Mouse (Mus musculus) activated CD4-positive, CD25-positive, alpha-beta regulatory T cell, adult 4 months (primary cell): ENCODE data around the gene Vti1a. TPM values are rescaled to one million over a fixed set of nuclear protein-coding genes. Genes with fewer than 3 reads are reported as not detected.

Experiments
- ATAC-seq: one replicate; pipeline ENCODE4 v1.8.0; 2017
- polyA plus RNA-seq, 2 experiments: library from polyadenylated mRNA; unstranded; fragments of 100-300 nt; shearing (Covaris generic); gene quantifications; one replicate each; pipeline ENCODE4 v1.2.1; 2017

Vti1a gene
- polyA plus RNA-seq, 2 experiments from 2014 or later, result 26.1 to 32.2 TPM

DNA sequence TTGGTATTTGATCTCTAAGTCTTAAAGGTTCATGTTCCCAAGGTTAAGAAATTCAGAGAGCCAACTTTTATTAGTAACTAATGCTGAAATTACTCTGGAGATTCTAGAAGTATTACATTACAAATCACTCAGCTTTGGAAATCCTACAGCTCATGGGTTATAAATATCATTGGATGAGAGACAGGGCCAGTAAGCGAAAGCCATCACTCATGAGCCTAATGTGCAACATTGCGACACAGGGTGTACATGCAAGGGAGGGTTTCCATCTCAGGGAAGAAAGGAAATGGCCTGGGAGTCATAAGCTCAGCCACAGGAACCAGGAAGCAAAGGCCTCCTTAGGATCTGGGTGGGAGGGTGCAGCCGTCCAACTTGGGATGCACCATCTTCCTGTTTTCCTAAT is 213.9 kb downstream of the Vti1a start:
- no peak for ATAC-seq

DNA sequence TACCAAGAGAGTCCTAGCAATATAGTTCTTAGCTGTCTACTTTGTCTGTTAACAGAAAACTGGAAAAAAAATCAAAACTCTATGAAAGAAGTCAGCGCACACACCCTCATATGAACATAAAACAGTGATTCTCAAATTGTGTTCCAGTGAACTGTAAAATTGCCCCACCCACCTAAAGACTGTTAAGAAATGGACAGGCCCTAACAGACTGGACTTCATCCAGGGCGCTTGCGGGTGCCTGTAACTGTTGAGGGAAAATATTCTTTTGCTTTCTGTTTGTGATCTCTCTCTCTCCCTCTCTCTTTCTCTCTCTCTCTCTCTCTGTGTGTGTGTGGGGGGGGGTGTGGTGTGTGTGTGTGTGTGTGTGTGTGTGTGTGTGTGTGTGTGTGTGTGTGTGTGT is 216.6 kb downstream of the Vti1a start:
- ATAC-seq, result no peak

DNA sequence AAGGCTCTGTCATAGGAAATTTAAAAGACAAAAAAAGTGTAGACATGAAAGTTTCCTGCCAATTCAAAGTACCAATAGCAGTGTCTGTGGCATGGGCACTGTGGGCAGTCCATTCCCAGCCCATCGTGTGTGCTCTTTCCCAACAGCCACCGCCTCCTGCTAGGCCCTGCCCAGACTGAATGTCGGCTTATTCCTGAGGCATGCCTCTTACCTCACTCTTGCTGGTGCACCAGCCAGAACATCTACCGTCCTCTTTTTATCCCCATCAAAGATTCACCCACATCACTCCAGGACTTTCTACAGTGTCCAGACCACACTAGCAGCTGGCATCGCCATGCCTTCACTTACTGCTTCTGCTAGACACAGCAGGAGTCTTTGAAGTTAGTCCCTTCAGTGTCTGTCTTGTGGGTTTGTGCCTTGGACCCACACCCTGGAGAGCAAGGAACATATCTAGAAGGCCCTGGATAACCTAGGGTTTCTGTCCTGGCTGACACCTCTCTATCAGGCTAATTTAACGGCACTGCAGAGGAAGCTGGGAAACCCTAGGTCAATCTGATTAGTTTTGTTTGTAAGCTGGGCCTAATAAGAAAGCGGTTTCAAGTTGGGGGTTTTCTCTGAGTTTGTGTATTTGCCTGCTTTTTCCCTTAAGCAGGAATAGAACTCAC is 220.3 kb downstream of the Vti1a start:
- ATAC-seq, result no peak

DNA sequence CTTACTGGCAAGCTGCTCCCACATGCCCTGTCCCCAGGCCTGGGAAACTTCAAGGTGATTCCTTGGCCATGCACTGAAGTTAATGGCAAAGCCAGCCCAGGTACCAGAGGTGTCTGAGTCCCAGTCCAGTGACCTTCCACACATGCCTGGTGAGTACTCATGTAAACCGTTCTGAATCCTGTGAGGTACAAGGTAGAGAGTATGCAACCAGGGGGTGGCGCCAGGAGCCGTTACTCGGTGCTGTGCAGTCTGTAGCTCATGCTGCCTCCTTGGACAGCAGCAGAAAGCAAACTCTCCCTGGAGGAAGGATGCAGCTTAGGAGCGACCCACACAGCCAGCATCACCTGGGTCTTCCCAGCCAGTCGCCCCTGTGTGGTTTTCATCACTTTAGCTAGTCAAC is 221.6 kb downstream of the Vti1a start:
- no peak for ATAC-seq

DNA sequence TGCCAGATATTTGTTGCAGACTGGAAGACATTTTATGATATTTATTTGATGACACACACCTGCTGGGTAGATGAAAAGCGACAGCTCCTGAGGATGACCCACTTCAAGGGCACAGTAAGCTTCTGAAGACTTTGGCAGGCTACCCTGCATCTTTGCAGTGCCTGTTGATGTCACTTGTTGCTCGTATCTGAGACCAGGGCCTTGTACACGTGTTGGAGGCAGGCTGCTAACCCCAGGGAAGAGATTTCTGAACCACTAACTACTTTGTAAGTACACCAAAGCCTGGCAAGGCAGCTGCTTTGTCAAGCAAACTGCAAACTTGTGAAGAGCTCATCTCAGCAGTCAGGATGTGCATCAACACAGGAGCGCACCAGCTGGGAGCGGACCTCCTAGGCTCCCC is 225.5 kb downstream of the Vti1a start:
- ATAC-seq, result no peak

DNA sequence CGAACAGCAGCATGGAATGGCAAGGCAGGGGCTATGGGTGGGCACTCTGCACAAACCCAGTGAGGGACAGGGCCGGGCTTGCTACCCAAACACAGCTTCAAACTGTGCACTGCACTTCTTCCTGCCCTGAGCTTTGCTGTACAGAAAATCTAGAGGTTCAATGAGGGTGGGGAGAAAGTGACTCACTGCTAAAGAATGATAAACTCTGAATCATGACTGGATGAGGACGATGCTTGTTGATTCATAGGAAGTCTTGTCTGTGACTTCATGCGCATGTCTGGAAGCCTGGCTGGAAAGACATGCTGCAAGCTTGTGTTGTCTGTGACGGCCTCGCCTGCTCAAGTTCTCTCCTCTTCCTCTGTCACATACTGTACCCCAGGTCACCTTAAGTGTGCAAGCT is 226.4 kb downstream of the Vti1a start:
- no peak for ATAC-seq

DNA sequence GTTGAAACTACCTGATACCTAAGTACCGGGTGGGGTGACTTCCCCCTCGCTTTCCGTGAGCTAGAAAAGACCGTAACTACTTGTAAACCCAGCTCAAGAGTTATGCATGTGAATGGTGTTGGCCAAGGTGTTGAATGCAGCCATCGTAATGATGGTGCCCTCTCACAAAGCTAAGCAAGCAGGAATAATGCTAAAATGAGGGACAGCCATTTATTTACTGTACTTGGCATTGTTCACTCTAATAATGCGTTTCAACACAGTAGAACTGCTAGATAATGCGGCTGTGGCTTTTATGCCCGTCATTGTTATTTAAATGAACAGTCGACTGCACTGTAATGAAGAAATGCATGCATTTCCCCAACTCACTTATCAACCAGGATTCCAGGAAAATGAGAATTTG is 227.1 kb downstream of the Vti1a start:
- no peak for ATAC-seq

DNA sequence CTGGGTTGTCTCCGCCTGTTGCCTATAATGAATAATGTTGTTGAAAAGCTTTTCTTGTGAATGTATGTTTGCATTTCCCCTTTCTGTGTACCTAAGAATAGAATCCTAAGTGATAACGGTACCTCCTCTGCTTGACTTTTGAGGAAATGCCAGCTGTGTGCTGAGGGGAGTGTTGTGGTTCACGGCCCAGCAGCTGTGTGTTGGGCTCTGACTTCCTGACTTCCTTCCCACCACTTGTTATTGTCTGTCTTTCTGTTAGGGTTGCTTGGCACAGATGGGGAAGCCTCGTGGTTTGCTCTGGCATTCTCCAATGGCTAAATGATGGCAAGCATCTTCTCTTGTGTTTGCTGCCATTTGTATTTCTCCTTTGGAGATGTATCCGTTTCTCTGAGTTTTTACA is 228.4 kb downstream of the Vti1a start:
- ATAC-seq, result no peak

DNA sequence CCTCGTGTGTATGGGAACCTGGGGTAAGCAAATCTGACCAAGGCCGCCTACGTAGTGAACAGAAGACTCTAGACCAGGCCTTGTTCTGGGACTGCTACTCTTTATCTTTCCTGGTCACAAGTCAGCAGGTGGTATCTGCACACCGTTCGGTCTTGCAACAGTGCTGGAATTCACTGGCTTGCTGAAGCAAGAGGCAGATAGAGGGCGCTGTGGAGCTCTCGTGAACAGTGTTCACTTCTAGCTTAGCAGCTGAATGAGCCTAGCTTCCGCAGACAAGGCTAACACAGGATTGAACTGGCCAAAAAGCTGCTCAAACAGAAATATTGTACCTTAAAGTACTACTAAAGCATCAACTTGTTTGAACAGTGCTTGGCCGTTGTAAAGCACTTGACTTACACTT is 229.4 kb downstream of the Vti1a start:
- no peak for ATAC-seq

DNA sequence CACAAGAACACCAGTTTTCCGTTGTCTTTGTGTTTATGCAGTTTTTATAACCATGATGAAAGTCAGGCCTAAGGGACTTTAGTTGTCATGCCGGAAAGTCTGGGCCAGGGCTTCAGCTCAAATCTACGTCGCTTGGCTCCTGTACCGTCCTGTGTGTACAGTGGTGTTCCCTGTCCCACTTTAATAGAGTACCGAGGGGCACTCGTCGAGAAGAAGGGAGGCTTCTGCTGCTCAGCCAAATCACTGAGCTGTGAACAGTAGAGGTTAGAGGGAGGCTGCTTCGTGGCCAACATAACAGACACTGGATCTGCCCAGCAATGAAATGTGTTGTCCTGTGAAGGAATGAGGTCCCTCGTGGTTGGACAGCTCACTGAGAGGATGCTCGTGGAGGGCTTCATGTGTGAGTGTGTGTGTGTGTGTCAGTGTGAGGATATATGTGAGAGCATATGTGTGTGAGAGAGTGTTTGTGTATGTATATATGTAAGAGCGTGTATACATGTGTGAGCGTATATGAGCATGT is 230.0 kb downstream of the Vti1a start:
- no peak for ATAC-seq

DNA sequence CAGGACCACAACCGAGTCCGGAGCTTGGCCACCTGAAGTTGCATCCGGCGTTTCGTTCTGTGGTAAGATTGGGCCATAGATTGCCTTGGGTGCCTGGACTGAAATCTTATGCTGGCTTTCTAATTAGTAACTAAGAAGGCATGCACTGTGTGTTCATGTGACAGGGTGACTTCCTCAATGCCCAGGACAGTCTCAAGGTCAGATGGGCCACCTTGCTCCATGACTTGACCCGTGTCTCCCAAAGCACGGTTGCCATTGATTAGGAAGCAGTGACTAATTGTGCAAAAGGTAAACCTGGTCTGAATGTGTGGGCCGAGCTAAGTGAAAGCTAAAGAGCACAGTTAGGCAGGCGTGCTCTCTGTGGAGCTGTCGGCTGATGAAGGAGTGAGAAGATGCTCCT is 232.1 kb downstream of the Vti1a start:
- ATAC-seq, result no peak

DNA sequence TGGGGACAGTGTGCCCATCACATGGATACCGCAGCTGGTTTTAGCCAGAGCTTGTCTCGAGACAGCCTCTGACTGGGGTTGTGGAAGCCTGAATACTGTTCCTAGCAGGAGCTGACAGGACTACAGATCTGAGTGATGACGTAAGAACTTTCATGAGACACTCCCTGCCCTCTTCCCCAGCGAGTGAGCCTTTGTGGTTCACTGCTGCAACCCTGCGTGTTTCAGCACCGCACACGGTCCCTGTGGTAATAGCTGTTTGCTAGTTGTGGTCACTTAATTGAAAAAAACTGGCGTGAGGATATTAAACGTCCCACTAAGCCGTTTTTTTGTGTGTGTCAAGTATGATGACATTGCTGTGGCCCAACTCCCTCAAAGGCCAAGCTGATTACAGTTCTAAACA is 232.6 kb downstream of the Vti1a start:
- no peak for ATAC-seq

DNA sequence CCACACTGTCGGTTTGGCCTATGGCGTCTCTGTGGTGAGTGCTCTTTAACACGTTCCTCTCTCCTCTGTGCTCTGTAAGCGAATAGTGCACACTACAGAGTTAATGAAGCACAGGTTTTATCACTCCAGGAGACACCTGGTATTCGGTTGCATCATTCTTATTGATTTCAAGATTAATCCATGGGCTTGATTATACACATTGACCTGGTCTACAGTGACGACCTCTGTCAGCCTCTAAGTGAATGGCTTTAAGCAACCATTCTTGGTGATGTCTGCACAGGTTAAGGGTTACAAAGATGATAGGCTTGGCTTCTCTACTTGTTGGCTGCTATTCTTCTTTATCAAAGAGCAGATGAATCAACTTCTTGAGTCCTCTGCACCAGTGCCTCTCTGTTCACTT is 234.1 kb downstream of the Vti1a start:
- ATAC-seq, result no peak

DNA sequence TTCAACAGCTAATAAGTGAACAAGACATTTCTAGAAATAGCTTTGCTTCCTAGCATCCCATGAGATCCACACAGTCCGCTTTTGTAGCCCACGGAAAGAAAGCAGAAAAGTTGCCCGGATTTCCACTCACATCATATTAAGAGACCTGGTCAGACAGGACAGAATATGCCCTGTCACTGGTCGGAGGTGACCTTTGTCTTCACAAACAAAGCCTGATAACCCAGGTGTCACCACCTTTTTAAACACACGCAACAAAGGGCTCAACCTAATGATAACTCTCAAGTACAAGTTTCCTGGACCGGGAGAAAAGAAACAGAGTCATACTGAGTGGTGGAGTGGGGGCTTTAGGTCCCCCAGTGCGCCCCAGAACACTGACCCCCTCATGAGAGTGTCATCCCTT is 236.2 kb downstream of the Vti1a start:
- no peak for ATAC-seq

DNA sequence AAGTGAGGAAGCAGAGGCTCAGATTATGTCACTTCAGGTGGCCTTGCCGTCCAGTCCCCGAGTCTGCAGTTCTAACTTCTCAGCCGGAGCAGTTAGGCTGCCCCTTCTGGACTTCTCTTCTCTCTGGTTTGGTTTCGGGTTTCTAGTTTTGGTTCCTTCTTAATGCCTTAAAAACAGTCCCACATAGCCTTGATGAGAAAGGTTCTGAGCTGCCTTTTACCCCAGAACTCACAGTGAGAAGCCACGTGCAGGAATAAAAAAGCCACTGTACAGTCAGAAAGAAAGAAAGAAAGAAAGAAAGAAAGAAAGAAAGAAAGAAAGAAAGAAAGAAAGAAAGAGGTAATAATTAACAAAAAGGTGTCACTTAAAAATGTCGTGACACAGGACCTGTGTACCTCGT is 236.8 kb downstream of the Vti1a start:
- ATAC-seq, result no peak

DNA sequence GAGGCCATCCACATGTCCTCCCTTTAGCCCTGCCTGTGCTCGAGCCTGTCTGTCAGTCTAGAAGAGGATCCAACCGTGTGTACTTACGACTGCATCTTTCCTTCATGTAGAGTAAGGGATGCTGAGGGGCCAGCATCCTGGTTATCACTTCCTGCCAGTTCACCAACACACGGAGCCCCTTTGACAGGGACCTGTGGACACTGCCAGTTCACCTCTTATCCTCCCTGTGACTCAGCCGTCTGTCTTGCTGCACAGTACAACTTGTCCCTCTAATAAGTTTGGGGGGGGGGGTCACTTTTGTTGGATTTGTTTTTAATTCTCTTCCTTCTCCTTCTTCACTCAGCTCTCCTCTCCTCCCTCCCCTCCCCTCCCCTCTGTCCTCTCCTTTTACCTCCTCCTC is 238.2 kb downstream of the Vti1a start:
- ATAC-seq, result no peak

DNA sequence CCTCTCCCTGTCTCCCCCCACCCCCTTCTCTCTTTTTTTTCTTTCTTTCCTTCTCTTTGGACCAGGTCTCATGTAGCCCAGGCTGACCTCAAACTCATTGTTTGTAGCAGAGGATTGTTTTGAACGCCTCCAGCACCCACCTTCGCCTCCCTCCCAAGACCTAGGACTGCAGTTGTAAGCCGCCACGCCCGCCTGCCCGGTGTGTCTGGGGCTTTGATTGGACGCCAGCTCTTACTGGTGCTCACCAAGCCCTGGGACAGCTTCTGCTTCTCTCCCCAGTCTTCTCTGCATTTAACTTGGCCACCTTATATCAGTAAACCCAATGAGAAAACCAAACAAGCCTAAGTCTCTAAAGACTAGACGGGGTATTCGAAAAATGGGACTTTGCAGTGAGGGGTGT is 238.6 kb downstream of the Vti1a start:
- ATAC-seq, result no peak

DNA sequence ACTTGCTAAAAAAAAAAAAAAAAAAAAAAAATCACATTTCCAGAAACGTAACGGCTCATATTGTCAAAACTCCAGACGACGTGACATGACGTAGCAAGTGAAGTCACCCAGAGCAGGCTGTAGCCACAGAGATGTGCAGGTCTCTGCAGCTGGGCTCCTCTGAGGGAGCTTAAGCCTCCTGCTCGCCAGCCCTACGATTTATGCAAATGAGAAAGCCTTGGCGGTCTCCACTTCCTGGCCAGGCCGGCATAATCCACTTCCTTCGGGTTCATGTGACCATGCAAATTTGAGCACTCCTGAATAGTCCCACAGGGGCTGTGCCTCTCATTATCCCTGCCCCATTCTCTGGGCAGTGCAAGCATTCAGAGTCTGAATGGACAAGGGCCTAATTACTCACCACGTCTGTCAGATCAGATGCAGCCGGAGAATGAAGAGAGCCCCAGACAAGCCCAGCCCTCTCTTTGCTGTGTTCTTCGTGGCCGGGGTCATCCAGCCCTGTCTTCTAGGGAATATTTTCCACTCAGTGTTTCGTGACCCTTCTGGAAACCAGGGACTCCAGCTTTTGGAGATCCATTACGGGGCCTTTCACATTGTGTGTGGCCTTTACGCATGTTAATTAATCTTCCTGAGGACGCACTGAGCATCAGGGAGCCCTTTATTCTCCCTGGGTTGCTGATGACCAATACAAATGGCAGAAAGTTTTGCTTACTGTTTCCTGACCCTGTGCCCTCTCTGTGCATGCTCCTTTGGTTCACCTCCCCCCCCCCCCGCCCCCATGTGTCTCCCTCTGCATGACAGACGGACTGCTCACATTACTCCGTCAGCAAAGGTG is 240.3 kb downstream of the Vti1a start:
- no peak for ATAC-seq

DNA sequence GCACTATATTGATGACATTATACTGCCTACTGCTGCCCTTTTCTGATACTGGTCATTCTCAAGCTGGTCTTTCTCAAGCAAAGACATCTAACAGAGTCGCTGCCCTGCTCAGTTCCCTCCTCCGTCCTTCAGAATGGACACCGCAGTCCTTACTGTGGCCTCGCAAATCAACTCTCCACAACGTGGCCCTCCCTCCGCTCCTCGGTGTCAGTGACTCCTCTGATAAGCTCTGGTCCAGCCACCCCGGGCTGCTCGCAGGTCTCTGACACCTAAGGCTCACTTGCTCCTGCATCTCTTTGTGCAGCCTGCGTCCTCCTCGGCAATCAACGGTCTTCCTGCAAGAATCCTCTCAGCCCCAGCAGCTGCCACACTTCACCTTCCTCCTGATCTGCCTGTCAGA is 243.2 kb downstream of the Vti1a start:
- ATAC-seq, result no peak

DNA sequence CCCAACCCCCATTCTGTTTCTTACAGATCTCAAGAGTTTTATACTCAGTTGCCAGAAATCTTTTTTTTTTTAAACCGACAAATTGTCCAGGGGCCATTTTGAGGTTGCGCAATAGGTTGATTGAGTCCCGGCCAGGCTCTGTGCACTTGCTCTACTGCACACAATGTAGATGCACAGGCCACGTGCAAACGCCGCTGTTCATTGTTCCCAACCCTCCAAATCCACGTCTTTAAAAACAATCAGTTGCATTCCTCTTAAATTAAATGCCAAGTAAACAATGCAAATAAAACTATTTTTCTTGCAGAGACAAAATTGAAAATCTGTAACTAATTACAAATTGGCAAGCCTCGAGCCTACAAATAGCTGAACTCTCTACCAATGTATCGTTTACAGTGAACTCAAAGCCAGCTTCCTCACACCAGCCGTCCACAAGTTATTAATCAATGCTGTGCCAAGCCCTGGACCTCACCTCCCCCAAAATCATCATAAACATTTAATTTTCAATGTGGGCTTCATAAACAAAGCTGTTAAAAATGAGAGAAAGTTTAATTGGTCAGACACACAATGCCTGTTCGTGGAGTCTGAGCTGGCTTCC is 244.1 kb downstream of the Vti1a start:
- ATAC-seq, result no peak

DNA sequence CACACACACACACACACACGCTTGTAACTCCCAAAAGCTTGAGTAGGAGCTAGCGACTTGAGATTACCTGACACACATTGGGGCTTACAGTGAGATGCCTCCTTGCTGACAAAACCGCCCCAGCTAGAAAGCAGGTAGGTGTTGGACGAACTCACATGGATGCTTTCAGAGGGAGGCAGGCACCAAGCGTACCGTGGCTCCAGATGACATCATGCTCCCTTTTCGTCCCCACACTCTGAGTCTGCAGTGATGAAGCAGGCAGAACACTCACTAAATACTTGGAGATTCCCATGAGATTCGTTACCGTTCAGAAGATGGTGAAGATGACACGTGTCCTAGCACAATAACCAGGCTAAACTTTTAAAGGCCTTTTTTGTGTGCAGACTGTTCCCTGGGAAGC is 245.4 kb downstream of the Vti1a start:
- no peak for ATAC-seq

DNA sequence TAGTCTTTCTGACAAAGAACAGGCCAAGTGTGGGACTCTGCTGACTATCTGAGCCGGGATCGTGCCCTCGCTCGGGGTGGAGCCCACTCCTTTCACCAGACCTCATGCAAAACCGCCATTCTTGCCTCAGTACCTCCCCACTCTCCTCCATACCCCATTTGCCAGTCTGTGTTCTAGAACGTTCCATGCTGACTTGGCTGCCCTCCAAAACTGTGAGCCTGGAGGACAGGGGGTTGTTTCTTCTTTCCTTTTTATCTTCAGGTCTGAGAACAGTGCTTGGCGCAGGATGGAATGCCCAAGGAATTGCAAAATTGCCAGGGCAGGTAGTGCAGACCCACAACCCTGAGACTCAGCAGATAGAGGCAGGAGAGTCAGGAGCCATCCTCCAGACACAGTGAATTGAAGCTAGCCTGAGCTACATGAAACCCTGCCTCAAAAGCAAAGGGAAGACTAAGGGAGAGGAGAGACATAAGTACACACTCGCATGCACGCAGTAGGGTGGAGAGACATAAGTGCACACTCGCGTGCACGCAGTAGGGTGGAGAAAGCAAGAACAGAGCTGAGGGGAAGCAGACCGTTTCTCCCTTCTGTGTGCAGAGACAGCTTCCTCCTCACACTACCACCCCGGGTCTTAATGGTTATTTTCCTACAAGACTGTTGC is 246.5 kb downstream of the Vti1a start:
- no peak for ATAC-seq

DNA sequence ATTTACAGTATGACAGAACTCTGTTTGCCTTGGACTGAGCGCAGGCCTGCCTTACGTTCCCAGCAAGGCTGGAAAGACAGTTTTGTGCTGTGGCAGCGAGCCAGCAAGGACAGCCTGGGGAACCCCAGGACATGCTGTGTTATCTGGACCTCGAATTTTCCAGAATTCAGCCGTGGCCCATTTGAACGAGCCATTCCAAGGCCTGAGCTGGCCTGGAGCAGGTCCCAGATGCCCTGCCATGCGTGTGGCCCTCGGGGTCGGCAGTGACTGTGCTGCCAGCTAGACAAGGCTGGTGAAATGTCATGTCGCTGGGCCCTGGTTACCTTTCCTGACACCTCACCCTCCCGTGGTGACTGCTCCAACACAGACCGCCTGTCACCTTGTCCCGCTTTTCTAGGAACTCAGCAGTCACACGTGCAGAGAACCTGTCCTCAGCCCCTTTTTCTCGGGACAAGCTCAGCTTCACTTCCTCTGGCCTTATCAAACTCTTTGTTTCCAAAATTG is 247.1 kb downstream of the Vti1a start:
- no peak for ATAC-seq
